Mouse (Mus musculus): ENCODE results near the gene Ccdc32.
A peak's percentile ranks its signal among the peaks of the same experiment; 100 is the strongest.
"Not testable (repeated sequence)": the region's sequence is repeated elsewhere in the genome, so short reads cannot be mapped to it uniquely, and the experiment has no call there.

Gene Ccdc32

DNA sequence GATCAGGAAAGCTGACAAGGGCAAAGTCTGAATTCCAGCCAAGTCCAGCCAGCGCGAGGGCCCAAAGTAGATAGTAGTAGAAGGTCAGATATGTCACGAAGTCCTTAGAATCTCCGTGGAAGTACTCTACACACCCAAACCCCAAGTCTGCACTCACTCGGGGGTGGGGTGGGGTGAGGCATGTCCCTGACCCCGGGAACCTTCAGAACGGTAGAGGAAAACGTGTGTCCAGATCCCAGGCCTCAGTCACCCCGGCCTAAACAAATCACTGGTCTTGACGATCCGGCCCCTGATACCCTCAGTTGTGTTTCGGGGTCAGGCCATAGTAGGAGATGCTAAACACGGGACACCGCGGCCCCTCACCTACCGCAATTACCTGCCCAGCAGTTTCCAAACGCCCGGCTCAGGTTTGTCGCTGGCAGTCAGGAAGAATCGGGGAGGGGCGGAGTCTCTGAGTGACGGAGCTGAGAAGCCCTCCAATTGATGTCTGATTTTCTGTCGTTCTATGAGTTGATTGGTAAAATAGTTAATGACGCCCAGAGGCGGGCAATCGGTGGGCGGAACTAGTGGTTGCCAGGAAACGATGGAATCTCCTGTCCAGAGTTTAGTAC, at the start of gene Ccdc32:
Gene Ccdc32, minus strand, starts transcription at position 453 of the 611 bp plus-strand sequence.
- DNase-seq (ENCODE audit: extremely low read depth, low read depth, low spot score) = peak; percentile 58

DNA sequence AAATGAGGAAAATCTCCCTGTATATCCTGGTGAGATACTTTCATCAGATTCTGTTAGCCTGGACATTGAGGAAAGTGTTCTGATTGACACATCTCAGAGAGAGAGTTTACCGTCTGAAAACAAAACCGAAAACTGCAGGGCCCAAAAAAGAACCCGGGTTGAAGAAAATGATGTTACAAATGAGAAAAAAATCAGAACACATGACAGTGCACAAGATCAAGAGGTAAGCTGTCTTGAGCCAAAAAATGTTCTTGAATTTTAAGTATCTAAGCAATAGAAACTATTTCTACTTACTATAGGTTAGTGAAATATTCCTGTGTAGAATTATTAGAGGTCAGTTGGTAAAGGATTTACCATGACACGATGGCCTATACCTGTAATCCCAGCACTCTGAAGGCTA, 43.2 kb upstream of the Ccdc32 start:
- DNase-seq (ENCODE audit: extremely low read depth, low read depth, low spot score) = no peak

GRCm38 (mm10) chr2:119060139-119060538, 30.9 kb upstream of the Ccdc32 start:
- no peak for DNase-seq (ENCODE audit: extremely low read depth, low read depth, low spot score)

GRCm38 (mm10) chr2:119050132-119050650, 21.0 kb upstream of the Ccdc32 start:
- DNase-seq (ENCODE audit: extremely low read depth, low read depth, low spot score) = no peak

DNA sequence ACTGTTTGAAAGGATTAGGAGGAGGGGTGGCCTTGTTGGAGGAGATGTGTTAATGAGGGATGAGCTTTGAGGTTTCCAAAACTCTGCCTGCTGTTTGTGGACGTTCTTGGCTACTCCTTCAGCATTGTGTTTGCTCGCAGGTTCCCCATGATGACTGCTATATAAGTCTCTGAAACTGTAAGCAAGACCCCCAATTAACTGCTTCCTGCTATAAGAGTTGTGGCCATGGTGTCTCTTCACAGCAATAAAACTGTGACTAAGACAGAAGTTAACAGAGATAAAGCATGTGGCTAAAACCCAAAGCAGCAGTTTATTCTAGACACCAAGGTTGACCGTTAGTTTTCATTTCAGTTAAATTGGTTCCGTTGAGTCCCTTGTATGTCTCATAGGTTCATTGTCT, 18.7 kb upstream of the Ccdc32 start:
- DNase-seq (ENCODE audit: extremely low read depth, low read depth, low spot score) = no peak

- no peak for DNase-seq (ENCODE audit: extremely low read depth, low read depth, low spot score)
These were observed 17.7 kb upstream of the Ccdc32 start, which contains the start of gene Knl1 for GRCm38 (mm10) chr2:119046649-119047611. Gene Knl1 (plus strand): TSS chr2:119047119.

- DNase-seq (ENCODE audit: extremely low read depth, low read depth, low spot score) = no peak
These were observed 16.0 kb upstream of the Ccdc32 start for GRCm38 (mm10) chr2:119045163-119045562.

- DNase-seq (ENCODE audit: extremely low read depth, low read depth, low spot score) = no peak
These were observed 11.7 kb upstream of the Ccdc32 start for GRCm38 (mm10) chr2:119040882-119041281.

DNA sequence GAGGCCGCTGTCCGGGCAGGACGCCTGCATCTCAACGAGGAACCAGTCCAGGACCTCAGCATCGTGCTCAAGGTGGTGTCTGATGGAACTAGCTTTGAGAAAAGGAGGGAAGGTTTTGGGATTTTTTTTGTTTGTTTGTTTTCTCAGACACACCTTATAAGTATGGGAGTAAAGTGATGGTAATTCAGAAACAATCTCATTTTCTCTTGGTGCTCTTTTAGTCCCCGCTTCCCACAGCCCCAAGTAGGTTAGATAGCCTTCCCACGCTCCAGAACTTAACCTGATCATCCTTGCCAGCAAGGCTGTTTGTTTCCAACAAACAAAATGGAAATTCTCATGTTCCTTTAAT, 6.2 kb upstream of the Ccdc32 start:
- no peak for DNase-seq (ENCODE audit: extremely low read depth, low read depth, low spot score)

DNA sequence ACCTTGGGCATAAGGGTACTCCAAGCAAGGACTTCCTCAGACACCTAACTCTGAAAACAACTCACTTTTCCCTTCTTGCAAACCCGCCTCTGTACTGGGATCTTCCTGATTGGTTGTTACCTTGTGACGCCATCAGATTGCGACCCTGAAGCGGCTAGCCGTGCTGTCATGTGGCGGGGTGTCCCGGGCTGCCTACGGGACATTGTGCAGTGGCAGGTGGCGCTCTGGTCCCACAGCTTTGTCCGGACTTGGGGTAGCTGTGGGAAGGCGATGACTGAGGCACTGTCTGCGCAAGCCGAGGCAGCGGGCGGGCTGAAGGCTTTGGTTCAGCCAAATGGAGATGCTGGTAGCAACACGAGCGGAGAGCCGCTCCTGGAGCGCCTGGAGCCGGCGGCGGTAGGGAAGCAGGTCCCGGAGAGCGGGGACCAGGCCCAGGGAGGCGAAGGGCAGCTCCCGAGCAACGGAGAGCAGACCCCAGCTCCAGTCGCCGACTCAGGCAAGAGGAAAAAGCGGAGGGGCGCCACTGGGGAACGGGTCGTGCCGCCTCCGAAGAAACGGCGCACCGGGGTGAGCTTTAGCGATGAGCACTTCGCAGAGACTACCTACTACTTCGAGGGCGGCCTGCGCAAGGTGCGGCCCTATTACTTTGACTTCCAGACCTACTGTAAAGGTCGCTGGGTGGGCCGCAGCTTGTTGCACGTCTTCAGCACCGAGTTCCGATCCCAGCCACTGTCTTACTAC, 5.6 kb upstream of the Ccdc32 start, which contains the start of gene Rpusd2:
Gene Rpusd2, plus strand, starts transcription at position 135 of the 741 bp plus-strand sequence.
- peak; percentile 63 for DNase-seq (ENCODE audit: extremely low read depth, low read depth, low spot score)

DNA sequence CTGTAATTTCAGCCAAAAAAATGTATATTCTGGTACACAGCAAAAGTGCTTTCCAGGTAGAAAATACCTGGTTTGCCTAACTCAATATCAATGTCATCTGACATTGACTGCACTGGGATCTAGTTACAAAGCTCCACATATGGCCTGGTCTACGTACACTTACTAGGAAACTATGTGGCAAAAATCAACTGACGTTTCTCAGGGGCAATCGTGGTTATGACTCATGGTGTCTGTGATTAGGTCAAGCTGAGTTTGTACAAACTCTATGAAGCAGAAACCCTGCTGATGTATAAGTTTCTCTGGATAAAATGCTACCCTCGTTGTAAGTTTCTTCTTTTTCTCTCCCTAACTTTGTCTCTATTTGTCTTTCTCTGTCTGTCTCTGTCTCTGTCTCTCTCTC, 3.0 kb upstream of the Ccdc32 start:
- no peak for DNase-seq (ENCODE audit: extremely low read depth, low read depth, low spot score)

- no peak for DNase-seq (ENCODE audit: extremely low read depth, low read depth, low spot score)
These were observed 2.2 kb downstream of the Ccdc32 start for GRCm38 (mm10) chr2:119026951-119027350.

GRCm38 (mm10) chr2:119025239-119025616, 4.0 kb downstream of the Ccdc32 start:
- DNase-seq (ENCODE audit: extremely low read depth, low read depth, low spot score) = no peak

- DNase-seq (ENCODE audit: extremely low read depth, low read depth, low spot score) = no peak
These were observed 4.5 kb downstream of the Ccdc32 start for GRCm38 (mm10) chr2:119024536-119025238.

GRCm38 (mm10) chr2:119023154-119023660, 6.0 kb downstream of the Ccdc32 start:
- no peak for DNase-seq (ENCODE audit: extremely low read depth, low read depth, low spot score)

DNA sequence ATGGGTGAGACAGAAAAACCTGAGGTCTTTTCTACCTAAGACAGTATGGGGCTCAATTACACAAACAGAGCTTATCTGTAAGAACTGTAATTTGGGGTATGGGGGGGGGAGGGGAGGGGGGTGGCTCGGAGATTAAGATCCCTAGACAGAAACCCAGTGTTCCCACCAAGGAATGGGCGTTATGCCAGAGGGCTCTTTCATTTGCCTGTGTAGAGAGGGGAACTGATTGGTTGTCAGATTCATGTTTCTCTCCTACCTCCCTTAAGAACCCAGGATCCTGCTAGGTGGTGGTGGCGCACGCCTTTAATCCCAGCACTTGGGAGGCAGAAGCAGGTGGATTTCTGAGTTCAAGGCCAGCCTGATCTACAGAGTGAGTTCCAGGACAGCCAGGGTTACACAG, 9.7 kb downstream of the Ccdc32 start:
- DNase-seq (ENCODE audit: extremely low read depth, low read depth, low spot score) = no peak

- DNase-seq (ENCODE audit: extremely low read depth, low read depth, low spot score) = no peak
These were observed 10.1 kb downstream of the Ccdc32 start for GRCm38 (mm10) chr2:119019131-119019530.

DNA sequence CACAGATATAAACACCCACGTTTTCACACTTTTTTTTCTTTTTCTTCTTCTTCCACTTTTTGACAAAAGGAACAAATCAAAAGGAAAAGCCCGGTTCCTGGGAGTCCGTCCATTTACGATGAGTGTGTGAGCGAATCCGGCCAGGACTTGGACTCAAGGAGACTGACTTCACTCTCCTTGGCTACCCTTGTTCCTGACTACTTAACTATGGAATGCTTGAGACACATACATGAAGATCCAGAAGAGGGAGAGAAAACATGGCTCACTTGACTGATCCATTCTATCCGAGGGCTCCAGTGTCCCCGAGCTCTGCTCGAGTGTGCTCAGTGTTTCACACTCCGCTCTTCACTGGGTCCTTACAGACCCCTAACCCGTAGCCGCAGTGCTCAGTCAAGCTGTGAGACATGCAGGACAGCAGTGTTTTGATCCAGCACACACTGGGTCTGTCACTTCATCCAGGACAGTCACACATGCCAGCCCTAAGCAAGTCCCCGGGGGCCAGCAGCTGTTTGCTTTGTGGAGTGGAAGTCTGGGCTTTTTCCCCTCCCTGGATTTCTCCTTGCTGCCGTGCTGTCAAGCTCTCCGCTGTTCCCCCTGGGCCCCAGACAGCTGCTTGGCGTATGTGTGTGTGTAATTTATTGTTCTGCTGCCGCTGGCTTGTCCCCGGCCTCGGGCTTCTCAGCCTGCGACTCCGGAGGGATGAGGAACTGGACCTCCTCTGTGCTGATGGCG, 10.6 kb downstream of the Ccdc32 start:
- no peak for DNase-seq (ENCODE audit: extremely low read depth, low read depth, low spot score)

DNA sequence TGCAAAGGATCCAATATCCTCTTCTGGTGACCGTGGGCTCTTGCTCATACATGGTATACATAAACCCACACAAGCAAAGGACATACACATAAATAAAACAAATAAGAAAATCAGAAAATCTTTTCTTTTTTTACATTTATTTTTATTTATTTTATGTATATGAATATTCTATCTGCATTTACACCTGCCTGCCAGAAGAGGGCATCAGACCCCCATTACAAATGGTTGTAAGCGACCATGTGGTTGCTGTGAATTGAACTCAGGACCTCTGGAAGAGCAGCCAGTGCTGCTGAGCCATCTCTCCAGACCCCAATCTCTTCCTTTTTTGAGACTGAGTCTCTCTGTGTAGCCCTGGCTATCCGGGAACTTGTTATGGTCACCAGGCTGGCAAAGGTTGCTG, 11.5 kb downstream of the Ccdc32 start:
- DNase-seq (ENCODE audit: extremely low read depth, low read depth, low spot score) = no peak

DNA sequence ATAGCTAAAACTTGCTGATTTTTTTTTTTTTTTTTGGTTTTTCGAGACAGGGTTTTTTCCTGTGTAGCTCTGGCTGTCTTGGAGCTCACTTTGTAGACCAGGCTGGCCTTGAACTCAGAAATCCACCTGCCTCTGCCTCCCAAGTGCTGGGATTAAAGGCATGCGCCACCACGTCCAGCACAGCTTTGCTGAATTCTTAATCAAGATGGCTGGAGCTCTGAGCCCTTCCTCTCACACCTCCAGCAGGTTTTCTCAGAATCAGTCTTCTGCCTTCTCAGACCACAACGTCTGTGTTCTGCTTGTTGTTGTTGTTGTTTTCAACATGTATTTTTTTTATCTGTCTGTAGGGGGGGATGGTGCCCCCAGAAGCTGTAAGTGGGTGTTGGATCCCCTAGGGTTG, 12.9 kb downstream of the Ccdc32 start:
- not testable (repeated sequence) for DNase-seq (ENCODE audit: extremely low read depth, low read depth, low spot score)

Measured in fat pad, adult 2 months (tissue).